Mouse (Mus musculus): ENCODE measurements around the gene Cyp2t4.

Cyp2t4 gene

GRCm38 (mm10) chr7:27153205-27153764, at the start of gene Cyp2t4:
Cyp2t4 (plus strand) TSS chr7:27153714.
- DNase-seq = peak in 1 of 2 experiments; percentile 66

GRCm38 (mm10) chr7:27104882-27105281, 48.6 kb upstream of the Cyp2t4 start:
- no peak for DNase-seq

- DNase-seq = no peak
These were observed 43.2 kb upstream of the Cyp2t4 start for GRCm38 (mm10) chr7:27110327-27110726.

GRCm38 (mm10) chr7:27111038-27111437, 42.5 kb upstream of the Cyp2t4 start:
- DNase-seq = no peak

GRCm38 (mm10) chr7:27111987-27112386, 41.5 kb upstream of the Cyp2t4 start:
- no peak for DNase-seq

GRCm38 (mm10) chr7:27118033-27118511, 35.4 kb upstream of the Cyp2t4 start:
- no peak for DNase-seq

- DNase-seq = no peak
These were observed 33.8 kb upstream of the Cyp2t4 start, which contains the start of gene Cyp2f2 for GRCm38 (mm10) chr7:27119676-27120075. Cyp2f2 (plus strand) TSS chr7:27119909.

GRCm38 (mm10) chr7:27124305-27124832, 29.1 kb upstream of the Cyp2t4 start:
- DNase-seq = no peak

- DNase-seq = no peak
These were observed 28.5 kb upstream of the Cyp2t4 start for GRCm38 (mm10) chr7:27124969-27125368.

GRCm38 (mm10) chr7:27128162-27128561, 25.4 kb upstream of the Cyp2t4 start:
- DNase-seq = peak; percentile 45 to 57

- DNase-seq = no peak
These were observed 24.6 kb upstream of the Cyp2t4 start for GRCm38 (mm10) chr7:27128946-27129345.

- DNase-seq = no peak
These were observed 23.7 kb upstream of the Cyp2t4 start for GRCm38 (mm10) chr7:27129811-27130210.

- DNase-seq = no peak
These were observed 22.8 kb upstream of the Cyp2t4 start for GRCm38 (mm10) chr7:27130521-27131370.

GRCm38 (mm10) chr7:27131387-27131786, 22.1 kb upstream of the Cyp2t4 start:
- DNase-seq = no peak

- DNase-seq = peak; percentile 85 to 90
These were observed 20.9 kb upstream of the Cyp2t4 start for GRCm38 (mm10) chr7:27132588-27132987.

GRCm38 (mm10) chr7:27133156-27133555, 20.4 kb upstream of the Cyp2t4 start:
- peak in 1 of 2 experiments; percentile 31 for DNase-seq

- DNase-seq = no peak
These were observed 19.8 kb upstream of the Cyp2t4 start for GRCm38 (mm10) chr7:27133757-27134156.

GRCm38 (mm10) chr7:27136410-27136996, 17.0 kb upstream of the Cyp2t4 start:
- no peak for DNase-seq

GRCm38 (mm10) chr7:27156005-27156404, 2.5 kb downstream of the Cyp2t4 start:
- peak in 1 of 2 experiments; percentile 51 for DNase-seq

GRCm38 (mm10) chr7:27158171-27158570, 4.7 kb downstream of the Cyp2t4 start:
- no peak for DNase-seq

- no peak for DNase-seq
These were observed 5.7 kb downstream of the Cyp2t4 start for GRCm38 (mm10) chr7:27159256-27159655.

GRCm38 (mm10) chr7:27159882-27160281, 6.4 kb downstream of the Cyp2t4 start:
- peak; percentile 89 to 94 for DNase-seq

- DNase-seq = no peak
These were observed 7.4 kb downstream of the Cyp2t4 start for GRCm38 (mm10) chr7:27160921-27161320.
